Mouse (Mus musculus): ENCODE results near the gene Atxn2l. TPM values are rescaled to one million over a fixed set of nuclear protein-coding genes. Genes with fewer than 3 reads are reported as not detected.
A peak's percentile ranks its signal among the peaks of the same experiment; 100 is the strongest.

The Atxn2l gene
- polyA plus RNA-seq, 1 experiment from 2014 or later, result 56.8 TPM

DNA sequence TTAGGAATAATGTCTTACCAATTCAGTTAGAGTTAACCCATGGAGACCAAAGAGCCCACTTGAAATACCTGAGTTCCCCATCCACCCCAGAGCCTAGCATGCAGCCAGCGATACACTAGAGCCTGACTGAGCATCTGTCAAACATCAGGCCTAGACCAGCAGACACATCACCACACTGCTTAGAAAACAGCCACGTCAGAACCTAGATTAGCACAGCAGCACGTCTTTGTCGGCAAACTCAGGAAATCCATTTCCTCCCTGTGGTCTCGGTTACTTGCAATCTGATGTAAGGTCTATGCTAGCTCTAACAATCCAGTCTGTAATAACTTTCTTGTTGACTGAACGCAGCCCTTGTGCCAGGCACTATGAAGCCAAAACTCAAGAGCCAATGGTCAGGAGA lies 33.2 kb downstream of the Atxn2l start:
- H3K36me3 ChIP-seq, result peaks cover 67% of the 10 kb centered on the region

DNA sequence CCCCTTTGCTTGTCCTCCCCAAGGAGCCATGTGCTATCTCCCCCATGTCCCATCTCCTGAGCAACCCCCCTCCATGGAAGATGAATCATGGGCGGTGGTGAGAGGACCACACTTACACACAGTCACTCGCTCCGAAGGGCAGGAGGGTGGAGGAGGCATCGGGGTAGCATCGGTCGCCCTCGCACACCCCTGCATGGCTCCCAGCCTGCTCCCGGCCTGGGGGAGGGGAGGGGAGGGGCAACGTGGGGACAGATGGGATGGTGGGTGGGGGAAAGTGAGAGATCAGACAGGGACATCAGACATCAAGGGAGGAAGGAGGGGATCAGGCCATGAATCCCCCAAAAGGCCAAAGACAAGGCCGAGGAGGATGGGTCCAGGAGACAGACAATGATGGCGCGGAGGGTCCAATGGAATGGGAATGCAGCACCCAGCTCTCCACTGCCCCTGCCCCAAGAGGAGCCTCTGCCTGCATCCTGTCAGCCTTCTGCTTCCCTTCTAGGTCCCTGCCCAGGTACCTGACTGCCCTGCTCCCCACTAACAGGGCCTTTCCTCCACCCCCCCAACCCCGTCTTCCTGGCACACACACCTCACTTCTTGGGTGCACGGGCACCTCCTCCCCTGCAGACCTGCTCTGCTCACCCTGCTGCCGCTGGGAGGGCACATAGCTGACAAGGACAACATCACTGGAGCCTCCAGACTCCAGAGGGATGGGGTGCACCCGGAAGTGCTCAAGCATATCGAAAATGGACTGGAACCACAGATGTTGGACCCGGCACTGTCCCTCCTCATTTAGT lies 35.2 kb downstream of the Atxn2l start:
- Histone ChIP-seq H3K9ac (no peak overlapping the region), H3K4me2 (no peak overlapping the region), H3K4me1 (peaks cover 16% of the 10 kb centered on the region), H3K4me3 (no peak overlapping the region), H3K27me3 (no peaks in the 10 kb centered on the region), H3K36me3 (peaks cover 67% of the 10 kb centered on the region), H3K9me3 (no peaks in the 10 kb centered on the region), H3K27ac (no peak overlapping the region)
- 91% methylated on average over 18 of the region's 18 CpGs for WGBS
- ATAC-seq (ENCODE audit: insufficient number of reproducible peaks, insufficient read depth, low FRiP score, low TSS enrichment, low read depth), result no peak

More for the DNA sequence above, 33.2 kb downstream of the Atxn2l start:
- Histone ChIP-seq H3K9ac (0 out of 2 replicates have a peak overlapping the region, but pooled peaks have one; percentile 23), H3K9me3 (no peaks in the 10 kb centered on the region), H3K4me3 (no peak overlapping the region), H3K27me3 (no peaks in the 10 kb centered on the region), H3K27ac (no peak overlapping the region), H3K4me1 (peaks cover 15% of the 10 kb centered on the region), H3K4me2 (no peak overlapping the region)
- 75% methylated on average over 6 of the region's 6 CpGs for WGBS
- ATAC-seq (ENCODE audit: insufficient number of reproducible peaks, insufficient read depth, low FRiP score, low TSS enrichment, low read depth), result no peak

DNA sequence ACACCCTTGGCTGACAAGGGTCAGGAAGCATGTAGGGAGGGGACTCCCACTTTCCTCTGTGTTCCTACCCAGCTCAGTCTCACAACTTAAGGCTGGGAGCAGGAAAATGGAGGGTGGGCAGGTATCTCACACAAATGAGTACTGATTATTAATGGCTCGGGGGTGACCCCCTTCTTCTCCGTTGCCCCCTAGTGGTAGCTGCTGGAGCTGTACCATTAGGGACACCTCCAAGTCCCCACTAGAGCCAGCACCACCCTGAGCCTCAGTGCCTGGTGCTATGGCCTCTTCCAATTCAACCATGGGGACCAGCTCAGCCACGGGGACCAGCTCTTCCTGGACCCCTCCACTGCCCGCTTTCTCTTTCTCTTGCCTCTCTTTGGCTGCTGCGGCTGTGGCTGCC lies 36.0 kb downstream of the Atxn2l start:
- Histone ChIP-seq H3K9me3 (no peaks in the 10 kb centered on the region), H3K27ac (no peak overlapping the region), H3K4me2 (no peak overlapping the region), H3K4me3 (no peak overlapping the region), H3K36me3 (peaks cover 60% of the 10 kb centered on the region), H3K27me3 (no peaks in the 10 kb centered on the region), H3K9ac (no peak overlapping the region), H3K4me1 (peaks cover 20% of the 10 kb centered on the region)
- 61% methylated on average over 5 of the region's 5 CpGs for WGBS
- ATAC-seq (ENCODE audit: insufficient number of reproducible peaks, insufficient read depth, low FRiP score, low TSS enrichment, low read depth), result no peak

DNA sequence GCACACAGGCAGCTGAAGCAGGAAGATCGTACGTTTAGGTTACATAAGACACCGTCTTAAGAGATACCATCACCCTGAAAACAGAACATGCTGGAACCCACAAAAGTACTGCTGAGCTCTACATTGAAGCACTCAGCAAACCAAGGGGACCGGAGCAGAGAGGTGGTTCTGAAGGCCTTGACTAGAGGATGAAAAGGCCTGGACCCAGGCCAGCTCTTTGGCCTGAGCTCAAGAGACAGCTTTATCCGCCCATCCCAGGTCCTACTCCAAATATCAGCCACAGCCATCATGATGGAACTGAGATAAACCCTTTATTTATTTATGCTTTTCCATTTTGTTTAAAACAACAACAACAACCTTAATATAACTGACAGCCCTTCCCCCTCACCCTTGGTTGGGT lies 36.5 kb downstream of the Atxn2l start:
- H3K27me3 ChIP-seq, result no peaks in the 10 kb centered on the region
- no peak overlapping the region for H3K9ac ChIP-seq
- H3K36me3 ChIP-seq, result peaks cover 55% of the 10 kb centered on the region
- peaks cover 25% of the 10 kb centered on the region for H3K4me1 ChIP-seq
- no peak overlapping the region for H3K4me2 ChIP-seq
- WGBS, result 94% methylated on average over 5 of the region's 5 CpGs
- H3K4me3 ChIP-seq, result no peak overlapping the region
- no peak for ATAC-seq (ENCODE audit: insufficient number of reproducible peaks, insufficient read depth, low FRiP score, low TSS enrichment, low read depth)
- H3K27ac ChIP-seq, result no peak overlapping the region
- H3K9me3 ChIP-seq, result no peaks in the 10 kb centered on the region

DNA sequence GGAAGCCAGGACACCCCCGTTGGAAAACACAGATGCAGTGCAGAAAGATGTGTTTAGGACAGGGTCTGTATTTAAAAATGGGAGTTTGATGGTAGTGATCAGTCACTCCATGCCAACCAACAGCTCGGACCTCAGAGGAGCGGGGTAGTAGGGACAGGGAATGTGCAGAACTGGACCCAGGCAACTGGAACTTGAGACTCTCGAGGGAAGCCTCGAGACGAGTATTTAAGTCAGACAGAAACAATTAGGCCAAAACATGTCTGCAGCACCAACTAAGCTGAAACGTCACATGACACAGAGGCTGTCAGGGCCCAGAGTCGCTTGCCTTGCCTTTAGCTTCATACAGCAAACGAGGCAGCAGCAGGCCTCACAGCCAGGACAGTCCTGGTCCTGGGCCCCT lies 37.1 kb downstream of the Atxn2l start:
- Histone ChIP-seq H3K27ac (no peak overlapping the region), H3K9me3 (no peaks in the 10 kb centered on the region), H3K27me3 (no peaks in the 10 kb centered on the region), H3K9ac (0 out of 2 replicates have a peak overlapping the region, but pooled peaks have one; percentile 11), H3K4me1 (peaks cover 30% of the 10 kb centered on the region), H3K4me2 (no peak overlapping the region), H3K4me3 (no peak overlapping the region), H3K36me3 (peaks cover 49% of the 10 kb centered on the region)
- WGBS, result 55% methylated on average over 9 of the region's 9 CpGs
- no peak for ATAC-seq (ENCODE audit: insufficient number of reproducible peaks, insufficient read depth, low FRiP score, low TSS enrichment, low read depth)

DNA sequence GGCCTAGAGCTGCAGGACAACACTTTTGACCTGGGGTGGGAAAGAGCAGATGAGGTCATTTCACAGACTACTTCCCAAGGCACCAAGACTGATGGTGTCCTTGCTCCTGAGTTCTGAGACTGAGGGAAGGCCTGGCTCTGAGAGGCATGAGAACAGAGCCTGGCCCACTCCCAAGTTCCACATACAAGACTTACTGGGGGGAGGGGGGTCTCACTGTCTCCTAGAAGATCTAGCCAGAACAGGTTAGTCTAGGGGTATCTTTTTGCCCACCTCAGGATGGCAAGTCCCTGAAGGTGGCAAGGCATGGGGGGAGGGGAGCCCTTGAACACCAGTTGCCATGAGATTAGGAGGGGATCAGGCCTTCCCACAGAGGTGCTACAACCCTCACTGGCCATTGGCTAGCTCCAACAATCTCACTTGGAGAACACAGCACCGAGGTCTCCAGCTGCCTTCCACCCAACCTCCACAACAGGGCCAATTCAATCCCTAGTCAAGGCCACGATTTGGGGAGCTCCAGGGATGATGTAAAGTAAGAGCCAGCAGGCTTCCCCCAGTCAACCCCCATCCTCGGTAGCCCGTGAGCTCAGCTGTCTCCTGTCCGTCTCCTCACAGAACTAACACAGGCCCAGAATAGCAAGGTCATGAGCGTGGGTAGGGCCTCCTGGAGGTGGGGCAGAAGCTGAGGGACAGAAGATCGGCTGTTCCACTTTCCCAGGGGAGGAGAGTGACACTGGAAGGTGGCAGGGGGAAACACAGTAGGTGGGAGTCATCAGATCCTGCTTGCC lies 37.8 kb downstream of the Atxn2l start:
- WGBS, result 65% methylated on average over 7 of the region's 7 CpGs
- H3K4me1 ChIP-seq, result peaks cover 36% of the 10 kb centered on the region
- H3K27me3 ChIP-seq, result no peaks in the 10 kb centered on the region
- no peaks in the 10 kb centered on the region for H3K9me3 ChIP-seq
- no peak for ATAC-seq (ENCODE audit: insufficient number of reproducible peaks, insufficient read depth, low FRiP score, low TSS enrichment, low read depth)
- no peak overlapping the region for H3K4me2 ChIP-seq
- no peak overlapping the region for H3K4me3 ChIP-seq
- peaks cover 43% of the 10 kb centered on the region for H3K36me3 ChIP-seq
- H3K9ac ChIP-seq, result 0 out of 2 replicates have a peak overlapping the region, but pooled peaks have one; percentile 27
- peak overlapping the region; percentile 28; the same call in 1 of the 2 replicates for H3K27ac ChIP-seq

DNA sequence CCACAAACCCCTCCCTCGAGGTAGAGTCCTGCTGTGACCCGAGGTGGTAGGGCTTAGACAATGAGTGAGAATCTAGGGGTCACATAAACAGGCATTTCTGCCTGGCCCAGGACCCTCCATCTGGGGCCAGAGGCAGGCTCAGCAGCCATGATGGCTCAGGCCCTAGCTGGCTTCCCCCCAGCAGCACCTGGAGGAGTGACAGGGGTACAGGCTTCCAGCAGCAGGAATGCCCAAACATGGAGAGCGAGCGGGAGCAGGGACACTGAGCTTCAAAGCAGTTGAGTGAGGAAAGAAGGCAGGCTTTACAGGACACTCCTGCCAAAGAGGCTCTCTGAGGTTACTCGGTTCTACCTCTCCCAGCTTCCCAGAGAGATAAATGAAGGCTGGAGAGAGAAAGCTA lies 38.4 kb downstream of the Atxn2l start:
- ATAC-seq (ENCODE audit: insufficient number of reproducible peaks, insufficient read depth, low FRiP score, low TSS enrichment, low read depth), result no peak
- WGBS, result 43% methylated on average over 5 of the region's 5 CpGs
- no peak overlapping the region for H3K4me2 ChIP-seq
- peak overlapping the region; percentile 28; the same call in 1 of the 2 replicates for H3K27ac ChIP-seq
- H3K4me1 ChIP-seq, result peaks cover 36% of the 10 kb centered on the region
- no peak overlapping the region for H3K4me3 ChIP-seq
- no peaks in the 10 kb centered on the region for H3K9me3 ChIP-seq
- no peaks in the 10 kb centered on the region for H3K27me3 ChIP-seq
- H3K9ac ChIP-seq, result 0 out of 2 replicates have a peak overlapping the region, but pooled peaks have one; percentile 27
- H3K36me3 ChIP-seq, result peaks cover 37% of the 10 kb centered on the region

DNA sequence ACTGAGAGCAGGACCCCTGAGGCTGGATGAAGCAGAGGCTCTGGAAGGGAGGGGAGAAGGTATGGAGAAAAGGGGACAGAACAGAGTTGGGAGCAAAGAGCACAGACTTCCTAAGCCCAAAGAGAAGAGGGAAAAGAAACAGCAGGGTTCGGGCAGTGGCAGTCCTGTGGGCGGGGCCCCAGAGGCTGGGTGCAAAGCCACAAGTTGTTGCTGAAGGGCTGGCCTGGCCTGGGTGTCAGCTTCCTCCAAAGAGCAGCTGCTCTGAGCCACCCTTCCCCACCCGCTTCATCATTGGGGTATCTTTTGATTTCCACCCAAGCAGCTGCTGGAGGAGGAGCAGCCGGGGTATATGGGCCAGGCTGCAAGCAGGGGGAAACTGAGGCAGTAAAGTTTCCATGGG lies 39.1 kb downstream of the Atxn2l start:
- ATAC-seq (ENCODE audit: insufficient number of reproducible peaks, insufficient read depth, low FRiP score, low TSS enrichment, low read depth), result no peak
- Histone ChIP-seq H3K9ac (peak overlapping the region; percentile 54; the same call in 1 of the 2 replicates), H3K4me3 (no peak overlapping the region), H3K4me1 (peaks cover 36% of the 10 kb centered on the region), H3K9me3 (no peaks in the 10 kb centered on the region), H3K36me3 (peaks cover 30% of the 10 kb centered on the region), H3K4me2 (no peak overlapping the region), H3K27me3 (no peaks in the 10 kb centered on the region), H3K27ac (no peak overlapping the region)
- 54% methylated on average over 4 of the region's 4 CpGs for WGBS

DNA sequence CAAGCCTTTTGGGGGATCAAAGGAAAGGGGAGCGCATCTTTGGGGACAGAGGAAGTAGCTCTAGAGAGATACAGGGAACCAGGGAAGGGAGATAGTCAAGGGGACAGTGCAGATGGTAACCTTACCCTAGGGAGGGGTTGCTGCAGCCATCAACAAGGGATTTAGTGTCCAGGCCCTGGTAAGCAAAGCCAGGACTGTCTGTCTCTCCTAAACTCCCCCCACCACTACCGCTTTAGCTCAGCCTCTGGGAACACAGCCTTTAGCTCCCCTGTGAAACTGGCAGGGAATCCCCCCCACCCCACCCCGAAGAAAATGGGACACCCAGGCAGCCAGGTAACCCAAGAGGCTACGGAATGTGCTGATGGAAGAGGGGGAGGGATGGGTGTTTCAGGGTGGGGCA lies 39.7 kb downstream of the Atxn2l start:
- H3K4me2 ChIP-seq, result no peak overlapping the region
- no peaks in the 10 kb centered on the region for H3K27me3 ChIP-seq
- H3K9me3 ChIP-seq, result no peaks in the 10 kb centered on the region
- WGBS, result 48% methylated on average over 4 of the region's 4 CpGs
- H3K9ac ChIP-seq, result peak overlapping the region; percentile 54; the same call in 1 of the 2 replicates
- H3K4me1 ChIP-seq, result peaks cover 36% of the 10 kb centered on the region
- H3K4me3 ChIP-seq, result no peak overlapping the region
- no peak for ATAC-seq (ENCODE audit: insufficient number of reproducible peaks, insufficient read depth, low FRiP score, low TSS enrichment, low read depth)
- H3K27ac ChIP-seq, result no peak overlapping the region
- H3K36me3 ChIP-seq, result peaks cover 24% of the 10 kb centered on the region

DNA sequence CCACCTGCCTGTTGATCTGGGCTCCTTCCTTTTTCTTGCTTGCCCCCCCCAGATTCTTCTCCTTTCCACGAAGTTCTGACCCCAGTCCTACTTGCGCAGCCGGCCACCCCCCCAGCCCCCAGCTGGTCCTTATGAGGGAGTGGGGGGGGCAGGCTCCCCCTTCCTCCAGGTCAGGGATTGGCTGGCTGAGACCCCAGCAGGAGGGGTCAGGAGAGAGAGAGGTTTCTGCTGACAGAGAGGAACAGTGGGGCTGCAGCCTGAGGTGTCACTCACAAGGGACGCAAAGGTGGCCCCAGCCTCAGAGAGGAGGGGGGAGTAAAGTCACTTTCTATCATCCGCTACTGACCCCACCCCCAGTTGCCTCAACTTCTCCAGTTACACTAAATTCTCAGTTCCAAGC lies 40.2 kb downstream of the Atxn2l start, which contains the start of gene Atp2a1:
Gene Atp2a1 (minus strand): TSS at position 105 of the 400 bp plus-strand sequence.
- H3K36me3 ChIP-seq, result peaks cover 19% of the 10 kb centered on the region
- peak within 1 kb of the TSS; percentile 54 for H3K9ac ChIP-seq
- H3K9me3 ChIP-seq, result no peaks in the 10 kb centered on the region
- H3K4me2 ChIP-seq, result no peak within 1 kb of the TSS
- 50% methylated on average over 5 of the region's 5 CpGs for WGBS
- peaks cover 36% of the 10 kb centered on the region for H3K4me1 ChIP-seq
- no peaks in the 10 kb centered on the region for H3K27me3 ChIP-seq
- no peak within 1 kb of the TSS for H3K27ac ChIP-seq
- no peak within 1 kb of the TSS for H3K4me3 ChIP-seq
- ATAC-seq (ENCODE audit: insufficient number of reproducible peaks, insufficient read depth, low FRiP score, low TSS enrichment, low read depth), result no peak

DNA sequence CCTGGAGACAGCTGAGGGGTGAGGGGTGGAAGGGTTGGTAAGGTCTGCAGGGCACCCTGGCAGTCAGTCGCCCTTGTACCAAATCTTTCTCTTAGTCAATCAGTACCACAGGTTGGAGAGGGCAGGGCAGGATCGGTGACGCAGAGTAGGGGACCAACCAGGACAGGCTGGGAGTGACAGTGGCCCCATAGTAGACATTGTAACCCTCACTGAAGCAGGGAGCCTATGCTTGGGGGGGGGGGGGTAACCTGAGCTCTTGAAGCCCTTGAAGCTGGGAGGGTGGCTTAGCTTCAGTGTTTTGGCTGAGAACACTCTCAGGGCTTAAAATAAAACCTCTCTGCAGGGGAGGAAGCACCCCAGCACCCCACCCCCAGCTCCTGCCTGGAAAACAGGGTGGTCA lies 41.6 kb downstream of the Atxn2l start:
- no peak for ATAC-seq (ENCODE audit: insufficient number of reproducible peaks, insufficient read depth, low FRiP score, low TSS enrichment, low read depth)
- H3K4me2 ChIP-seq, result no peak overlapping the region
- H3K4me3 ChIP-seq, result no peak overlapping the region
- no peaks in the 10 kb centered on the region for H3K27me3 ChIP-seq
- peak overlapping the region; percentile 17; the same call in 1 of the 2 replicates for H3K9ac ChIP-seq
- WGBS, result 63% methylated on average over 3 of the region's 3 CpGs
- no peaks in the 10 kb centered on the region for H3K9me3 ChIP-seq
- H3K36me3 ChIP-seq, result peaks cover 5% of the 10 kb centered on the region
- H3K4me1 ChIP-seq, result peaks cover 36% of the 10 kb centered on the region
- peak overlapping the region; percentile 29; the same call in 1 of the 2 replicates for H3K27ac ChIP-seq

Measured in embryonic facial prominence, embryonic 13.5 days (tissue).